Mouse (Mus musculus): ENCODE measurements around the gene Tmc7.

DNA sequence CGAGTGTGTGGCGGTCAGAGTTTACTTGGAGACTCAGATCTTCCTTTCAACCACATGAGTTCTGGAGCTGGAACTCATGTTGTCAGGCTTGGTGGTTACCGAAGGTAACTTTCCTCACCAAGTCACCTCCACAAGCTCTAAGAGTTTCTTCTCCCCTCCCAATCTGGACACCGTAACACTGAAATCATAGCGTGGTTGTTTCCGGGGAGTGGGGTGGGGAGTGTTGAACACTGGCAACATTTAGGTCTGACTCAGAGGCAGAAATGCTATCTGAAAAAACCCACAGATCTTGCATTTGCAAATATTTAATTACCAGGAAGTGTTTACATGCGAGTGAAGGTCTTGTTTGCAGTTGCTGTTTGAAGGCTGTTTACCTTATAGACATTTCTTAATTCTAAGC lies 25.3 kb upstream of the Tmc7 start:
- no peak for TF ChIP-seq POLR2A (IDR thresholded peaks at IDR 0.05; ENCODE audit: control insufficient read depth, low read depth, low read length)
- no peak for TF ChIP-seq CTCF (IDR thresholded peaks at IDR 0.05; ENCODE audit: control insufficient read depth, insufficient read depth, insufficient replicate concordance, low read depth, low read length)

Measured in testis, adult 2 months (tissue).